Mouse (Mus musculus) spleen, adult 2 months (tissue): ENCODE measurements around the gene Olfr160.

Experiments used
- CTCF ChIP-seq: fragments of 200-500 bp; IDR thresholded peaks from 2 replicates; pipeline ENCODE4 v1.5.1; 2011; ENCODE audit warnings: mild to moderate bottlenecking, inconsistent platforms; ENCODE audit not compliant: insufficient read depth, insufficient read length, insufficient replicate concordance; ENCODE audit errors: extremely low read depth
- POLR2A ChIP-seq: fragments of 200-500 bp; IDR thresholded peaks from 2 replicates; pipeline ENCODE4 v1.6.1; 2011; ENCODE audit warnings: low read depth, low read length, inconsistent platforms

DNA sequence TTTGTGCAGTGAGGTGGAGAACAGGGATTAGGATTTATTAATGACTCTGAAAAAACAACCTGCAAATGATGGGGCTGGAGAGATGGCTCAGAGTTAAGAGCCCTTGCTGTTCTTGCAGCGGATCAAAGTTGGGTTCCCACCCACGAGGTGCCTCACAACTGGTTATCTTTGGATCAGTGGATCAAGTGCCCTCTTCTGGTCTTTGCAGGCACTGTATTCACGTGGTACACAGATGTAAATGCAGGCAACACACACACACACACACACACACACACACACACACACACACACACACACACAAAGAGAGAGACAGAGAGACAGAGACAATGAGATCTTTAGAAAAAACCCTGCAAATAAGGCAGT lies 28.1 kb downstream of the Olfr160 start:
- TF ChIP-seq CTCF (no peak), POLR2A (no peak)
